Mouse (Mus musculus): ENCODE measurements around the gene Dut. TPM values are rescaled to one million over a fixed set of nuclear protein-coding genes. Genes with fewer than 3 reads are reported as not detected.

The Dut gene
- polyA plus RNA-seq, 1 experiment from 2014 or later, result 288 TPM

DNA sequence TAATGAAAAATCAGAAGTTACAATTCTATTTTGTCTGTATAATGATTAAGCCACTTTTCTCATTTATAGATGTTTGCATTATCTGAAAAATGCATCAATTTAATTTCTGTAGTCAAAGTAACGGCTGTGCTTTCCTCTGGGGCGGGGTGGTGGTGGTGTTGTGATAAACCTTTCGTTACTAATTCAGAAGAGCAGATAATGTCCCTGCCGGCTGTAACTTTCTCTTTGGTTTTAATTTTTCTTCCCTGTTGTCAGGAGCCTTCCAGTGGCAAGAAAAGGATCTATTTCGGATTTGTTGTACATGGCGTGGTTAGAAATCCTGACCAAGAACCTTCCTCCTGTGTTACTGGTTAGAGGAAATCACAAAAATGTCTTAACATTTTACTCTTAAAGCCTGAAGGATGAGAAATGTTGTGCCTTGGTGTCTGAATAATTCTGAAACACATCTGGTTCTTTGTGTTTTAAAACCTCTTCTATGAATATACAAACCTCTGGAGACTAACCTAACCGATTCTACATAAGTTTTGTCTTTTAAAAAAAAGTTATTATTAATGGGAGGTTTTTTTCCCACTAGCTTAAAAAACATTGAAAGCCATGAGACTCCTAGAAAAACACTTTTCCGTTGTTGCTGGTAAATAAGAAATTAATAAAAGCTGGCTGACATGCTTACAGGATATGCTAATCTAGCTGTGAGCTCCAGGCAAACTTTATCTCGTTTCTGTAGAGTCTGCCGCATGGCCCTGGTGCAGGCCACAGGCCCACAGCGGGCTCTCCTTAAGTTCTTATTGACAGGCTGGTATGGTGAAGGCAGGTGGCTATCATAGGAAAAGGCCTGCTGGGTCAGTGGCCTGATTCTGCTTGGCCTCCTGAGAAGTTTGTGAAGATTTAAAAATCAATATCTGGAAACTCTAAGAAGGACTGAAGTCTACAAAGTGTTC lies 18.2 kb upstream of the Dut start:
- Histone ChIP-seq H3K27ac (ENCODE audit: low read depth, low read length) (no peak overlapping the region), H3K4me2 (ENCODE audit: low read depth, low read length, severe bottlenecking) (no peak overlapping the region), H3K9me3 (ENCODE audit: control insufficient read depth, low read length) (no peaks in the 10 kb centered on the region), H3K36me3 (ENCODE audit: control insufficient read depth, insufficient read depth, low read length) (no peaks in the 10 kb centered on the region), H3K4me3 (ENCODE audit: low read depth, low read length) (no peak overlapping the region), H3K9ac (ENCODE audit: low read length) (no peak overlapping the region), H3K4me1 (replicated peaks; ENCODE audit: control insufficient read depth, insufficient read depth, low read length) (no peaks in the 10 kb centered on the region), H3K27me3 (ENCODE audit: control insufficient read depth, insufficient read depth, low read length) (no peaks in the 10 kb centered on the region)
- WGBS, result 88% methylated on average over 11 of the region's 11 CpGs
- ATAC-seq (replicated peaks; ENCODE audit: low FRiP score) (no peak), DNase-seq (ENCODE audit: low spot score) (no peak)

GRCm38 (mm10) chr2:125232183-125232582 lies 14.8 kb upstream of the Dut start:
- no peak overlapping the region for H3K4me3 ChIP-seq (ENCODE audit: low read depth, low read length)
- H3K27me3 ChIP-seq (ENCODE audit: control insufficient read depth, insufficient read depth, low read length), result no peaks in the 10 kb centered on the region
- WGBS, result 90% methylated on average over 4 of the region's 4 CpGs
- no peaks in the 10 kb centered on the region for H3K36me3 ChIP-seq (ENCODE audit: control insufficient read depth, insufficient read depth, low read length)
- ATAC-seq (replicated peaks; ENCODE audit: low FRiP score), result no peak
- H3K4me2 ChIP-seq (ENCODE audit: low read depth, low read length, severe bottlenecking), result no peak overlapping the region
- no peak overlapping the region for H3K27ac ChIP-seq (ENCODE audit: low read depth, low read length)
- no peak for DNase-seq (ENCODE audit: low spot score)
- no peaks in the 10 kb centered on the region for H3K4me1 ChIP-seq (replicated peaks; ENCODE audit: control insufficient read depth, insufficient read depth, low read length)
- no peak overlapping the region for H3K9ac ChIP-seq (ENCODE audit: low read length)
- H3K9me3 ChIP-seq (ENCODE audit: control insufficient read depth, low read length), result no peaks in the 10 kb centered on the region

- Histone ChIP-seq H3K9me3 (ENCODE audit: control insufficient read depth, low read length) (no peaks in the 10 kb centered on the region), H3K36me3 (ENCODE audit: control insufficient read depth, insufficient read depth, low read length) (no peaks in the 10 kb centered on the region), H3K27ac (ENCODE audit: low read depth, low read length) (no peak overlapping the region), H3K4me2 (ENCODE audit: low read depth, low read length, severe bottlenecking) (no peak overlapping the region), H3K4me1 (replicated peaks; ENCODE audit: control insufficient read depth, insufficient read depth, low read length) (no peaks in the 10 kb centered on the region), H3K9ac (ENCODE audit: low read length) (no peak overlapping the region), H3K27me3 (ENCODE audit: control insufficient read depth, insufficient read depth, low read length) (no peaks in the 10 kb centered on the region), H3K4me3 (ENCODE audit: low read depth, low read length) (no peak overlapping the region)
- ATAC-seq (replicated peaks; ENCODE audit: low FRiP score) (no peak), DNase-seq (ENCODE audit: low spot score) (no peak)
- 89% methylated on average over 2 of the region's 2 CpGs for WGBS
These were observed 13.5 kb upstream of the Dut start for GRCm38 (mm10) chr2:125233537-125233936.

DNA sequence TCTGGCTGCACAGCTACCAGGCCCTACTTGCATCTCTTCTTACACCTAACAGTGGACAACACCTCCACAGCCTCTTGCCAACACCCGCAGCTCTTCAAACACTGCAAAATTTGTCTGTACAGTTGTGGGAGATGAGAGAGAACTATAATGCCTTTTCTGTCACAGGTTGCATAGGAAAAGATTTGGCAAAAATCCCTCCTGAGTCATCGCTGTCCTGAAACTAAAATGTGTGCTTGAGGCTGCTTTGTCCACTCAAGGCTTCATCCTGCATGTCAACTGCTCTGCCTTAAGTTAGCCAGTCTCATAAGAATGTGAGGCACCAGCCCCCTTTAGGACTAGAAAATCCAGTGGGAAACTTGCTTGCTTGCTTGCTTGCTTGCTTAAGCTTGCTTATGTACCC lies 12.9 kb upstream of the Dut start:
- H3K27me3 ChIP-seq (ENCODE audit: control insufficient read depth, insufficient read depth, low read length), result no peaks in the 10 kb centered on the region
- H3K4me1 ChIP-seq (replicated peaks; ENCODE audit: control insufficient read depth, insufficient read depth, low read length), result no peaks in the 10 kb centered on the region
- H3K9me3 ChIP-seq (ENCODE audit: control insufficient read depth, low read length), result no peaks in the 10 kb centered on the region
- no peaks in the 10 kb centered on the region for H3K36me3 ChIP-seq (ENCODE audit: control insufficient read depth, insufficient read depth, low read length)
- no peak overlapping the region for H3K27ac ChIP-seq (ENCODE audit: low read depth, low read length)
- 92% methylated on average over 2 of the region's 2 CpGs for WGBS
- H3K4me3 ChIP-seq (ENCODE audit: low read depth, low read length), result no peak overlapping the region
- DNase-seq (ENCODE audit: low spot score) (no peak), ATAC-seq (replicated peaks; ENCODE audit: low FRiP score) (no peak)
- no peak overlapping the region for H3K9ac ChIP-seq (ENCODE audit: low read length)
- H3K4me2 ChIP-seq (ENCODE audit: low read depth, low read length, severe bottlenecking), result no peak overlapping the region

GRCm38 (mm10) chr2:125245545-125246285 lies 1.3 kb upstream of the Dut start:
- no peaks in the 10 kb centered on the region for H3K9me3 ChIP-seq (ENCODE audit: control insufficient read depth, low read length)
- ATAC-seq (replicated peaks; ENCODE audit: low FRiP score), result no peak
- DNase-seq (ENCODE audit: low spot score), result no peak
- 95% methylated on average over 3 of the region's 3 CpGs for WGBS
- no peaks in the 10 kb centered on the region for H3K4me1 ChIP-seq (replicated peaks; ENCODE audit: control insufficient read depth, insufficient read depth, low read length)
- no peaks in the 10 kb centered on the region for H3K36me3 ChIP-seq (ENCODE audit: control insufficient read depth, insufficient read depth, low read length)
- no peak overlapping the region for H3K27ac ChIP-seq (ENCODE audit: low read depth, low read length)
- no peak overlapping the region for H3K9ac ChIP-seq (ENCODE audit: low read length)
- H3K27me3 ChIP-seq (ENCODE audit: control insufficient read depth, insufficient read depth, low read length), result no peaks in the 10 kb centered on the region
- no peak overlapping the region for H3K4me2 ChIP-seq (ENCODE audit: low read depth, low read length, severe bottlenecking)
- H3K4me3 ChIP-seq (ENCODE audit: low read depth, low read length), result no peak overlapping the region

- Histone ChIP-seq H3K9ac (ENCODE audit: low read length) (peak overlapping the region; percentile 95; the same call in 1 of the 2 replicates), H3K36me3 (ENCODE audit: control insufficient read depth, insufficient read depth, low read length) (no peaks in the 10 kb centered on the region; the same call in 1 of the 2 replicates), H3K4me1 (replicated peaks; ENCODE audit: control insufficient read depth, insufficient read depth, low read length) (no peaks in the 10 kb centered on the region), H3K4me3 (ENCODE audit: low read depth, low read length) (peak overlapping the region; percentile 73), H3K4me2 (ENCODE audit: low read depth, low read length, severe bottlenecking) (peak overlapping the region; percentile 61), H3K27me3 (ENCODE audit: control insufficient read depth, insufficient read depth, low read length) (no peaks in the 10 kb centered on the region), H3K9me3 (ENCODE audit: control insufficient read depth, low read length) (no peaks in the 10 kb centered on the region), H3K27ac (ENCODE audit: low read depth, low read length) (peak overlapping the region; percentile 59; the same call in 1 of the 2 replicates)
- WGBS, result 24% methylated on average over 9 of the region's 9 CpGs
- ATAC-seq (replicated peaks; ENCODE audit: low FRiP score) (no peak), DNase-seq (ENCODE audit: low spot score) (no peak)
These were observed 321 bp upstream of the Dut start for GRCm38 (mm10) chr2:125246669-125247068.

DNA sequence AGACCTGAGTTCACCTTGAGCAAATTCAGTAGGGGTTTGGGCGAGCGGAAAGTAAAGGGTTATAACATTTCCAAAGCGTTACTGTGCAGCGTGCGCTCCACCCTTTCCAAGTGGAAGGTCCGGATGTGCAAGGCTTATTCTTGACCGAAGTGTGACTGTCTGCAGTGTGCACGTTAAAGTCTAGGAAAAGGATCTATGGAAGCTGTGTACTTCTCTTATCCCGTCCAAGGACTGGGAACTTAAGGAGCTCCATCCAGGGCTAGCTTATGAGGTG lies 909 bp downstream of the Dut start:
- Histone ChIP-seq H3K36me3 (ENCODE audit: control insufficient read depth, insufficient read depth, low read length) (no peaks in the 10 kb centered on the region; the same call in 1 of the 2 replicates), H3K27me3 (ENCODE audit: control insufficient read depth, insufficient read depth, low read length) (no peaks in the 10 kb centered on the region), H3K4me2 (ENCODE audit: low read depth, low read length, severe bottlenecking) (peak overlapping the region; percentile 61), H3K9me3 (ENCODE audit: control insufficient read depth, low read length) (no peaks in the 10 kb centered on the region), H3K9ac (ENCODE audit: low read length) (peak overlapping the region; percentile 95), H3K4me1 (replicated peaks; ENCODE audit: control insufficient read depth, insufficient read depth, low read length) (no peaks in the 10 kb centered on the region), H3K27ac (ENCODE audit: low read depth, low read length) (peak overlapping the region; percentile 82), H3K4me3 (ENCODE audit: low read depth, low read length) (peak overlapping the region; percentile 73)
- WGBS, result 0% methylated on average over 9 of the region's 9 CpGs
- DNase-seq (ENCODE audit: low spot score) (no peak), ATAC-seq (replicated peaks; ENCODE audit: low FRiP score) (no peak; the same call in 1 of the 2 replicates)

DNA sequence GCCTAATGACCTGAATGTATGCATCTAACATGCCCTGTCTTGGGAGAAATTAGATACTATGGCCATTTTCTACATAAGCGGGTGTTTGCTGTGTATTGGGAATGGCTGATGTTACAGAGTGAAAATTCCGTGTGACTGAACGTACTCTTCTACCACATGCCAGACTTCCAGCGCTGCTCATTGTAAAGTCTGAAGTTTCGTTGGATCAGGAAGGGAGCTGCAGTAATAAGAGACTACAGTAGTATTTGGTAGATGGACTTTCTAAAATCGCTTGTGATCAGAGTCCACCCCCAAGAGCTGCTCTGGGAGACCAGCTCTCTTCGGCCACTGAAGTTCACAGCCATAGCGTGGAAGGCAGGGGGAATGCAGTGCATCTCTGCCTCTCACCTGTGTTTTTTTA lies 1.3 kb downstream of the Dut start:
- Histone ChIP-seq H3K27ac (ENCODE audit: low read depth, low read length) (no peak overlapping the region; the same call in 1 of the 2 replicates), H3K4me3 (ENCODE audit: low read depth, low read length) (peak overlapping the region; percentile 73), H3K4me2 (ENCODE audit: low read depth, low read length, severe bottlenecking) (peak overlapping the region; percentile 61), H3K9me3 (ENCODE audit: control insufficient read depth, low read length) (no peaks in the 10 kb centered on the region), H3K36me3 (ENCODE audit: control insufficient read depth, insufficient read depth, low read length) (no peaks in the 10 kb centered on the region; the same call in 1 of the 2 replicates), H3K27me3 (ENCODE audit: control insufficient read depth, insufficient read depth, low read length) (no peaks in the 10 kb centered on the region), H3K4me1 (replicated peaks; ENCODE audit: control insufficient read depth, insufficient read depth, low read length) (no peaks in the 10 kb centered on the region), H3K9ac (ENCODE audit: low read length) (peak overlapping the region; percentile 95)
- ATAC-seq (replicated peaks; ENCODE audit: low FRiP score) (no peak), DNase-seq (ENCODE audit: low spot score) (no peak)
- WGBS, result under 1% methylated on average over 8 of the region's 8 CpGs
